Mouse (Mus musculus) heart, embryonic 13.5 days (tissue): Measurements from ENCODE around the gene Clec2i. TPM values are rescaled to one million over a fixed set of nuclear protein-coding genes. Genes with fewer than 3 reads are reported as not detected.
"Not testable (repeated sequence)": the region's sequence is repeated elsewhere in the genome, so short reads cannot be mapped to it uniquely, and the experiment has no call there.

Experiments
- ATAC-seq: fragments of 200-750 bp; cut with Nextera tagmentation; 2 replicates; pipeline ENCODE4 v1.8.0; 2017; ENCODE audit warnings: moderate TSS enrichment; ENCODE audit not compliant: insufficient number of reproducible peaks, low FRiP score, low TSS enrichment; ENCODE audit errors: extremely low read depth
- H3K27ac ChIP-seq: fragments of 300-500 bp; sonication (generic); replicated peaks from 2 replicates; pipeline ENCODE4 v1.5.1; 2015; ENCODE audit warnings: moderate library complexity, mild to moderate bottlenecking, inconsistent platforms
- H3K27me3 ChIP-seq: fragments of 300-500 bp; sonication (generic); replicated peaks from 2 replicates; pipeline ENCODE4 v1.6.1; 2015; ENCODE audit warnings: mild to moderate bottlenecking, inconsistent platforms
- H3K36me3 ChIP-seq: fragments of 300-500 bp; sonication (generic); 2 replicates; pipeline ENCODE4 v1.6.1; 2015; ENCODE audit warnings: mild to moderate bottlenecking, inconsistent platforms
- H3K4me1 ChIP-seq: fragments of 300-500 bp; sonication (generic); 2 replicates; pipeline ENCODE4 v1.6.1; 2015; ENCODE audit warnings: inconsistent platforms
- H3K4me2 ChIP-seq: fragments of 300-500 bp; sonication (generic); 2 replicates; pipeline ENCODE4 v1.6.1; 2015; ENCODE audit warnings: inconsistent platforms, mild to moderate bottlenecking, moderate library complexity
- H3K4me3 ChIP-seq: fragments of 300-500 bp; sonication (generic); 2 replicates; pipeline ENCODE4 v1.5.1; 2015; ENCODE audit warnings: moderate library complexity, mild to moderate bottlenecking, inconsistent platforms
- H3K9ac ChIP-seq: fragments of 300-500 bp; sonication (generic); 2 replicates; pipeline ENCODE4 v1.6.1; 2015; ENCODE audit warnings: inconsistent platforms, mild to moderate bottlenecking, moderate library complexity
- H3K9me3 ChIP-seq: fragments of 300-500 bp; sonication (generic); 2 replicates; pipeline ENCODE4 v1.6.1; 2016; ENCODE audit warnings: inconsistent platforms
- WGBS: fragments of 180-500 bp; shearing (Covaris S2); methylation state at CpG from one replicate; pipeline ENCODE4 v1.1.7; 2015; ENCODE audit warnings: mixed read lengths; 5-methylcytosine and 5-hydroxymethylcytosine counted together
- polyA plus RNA-seq: library from polyadenylated mRNA; unstranded; fragments of >200 nt; fragmentation: Nextera tagmentation; extraction: Ambion mirVana; gene quantifications from 2 replicates; pipeline ENCODE4 v1.2.1, GENCODE M21; 2015

Gene Clec2i
- polyA plus RNA-seq, 1 experiment from 2014 or later: not detected

DNA sequence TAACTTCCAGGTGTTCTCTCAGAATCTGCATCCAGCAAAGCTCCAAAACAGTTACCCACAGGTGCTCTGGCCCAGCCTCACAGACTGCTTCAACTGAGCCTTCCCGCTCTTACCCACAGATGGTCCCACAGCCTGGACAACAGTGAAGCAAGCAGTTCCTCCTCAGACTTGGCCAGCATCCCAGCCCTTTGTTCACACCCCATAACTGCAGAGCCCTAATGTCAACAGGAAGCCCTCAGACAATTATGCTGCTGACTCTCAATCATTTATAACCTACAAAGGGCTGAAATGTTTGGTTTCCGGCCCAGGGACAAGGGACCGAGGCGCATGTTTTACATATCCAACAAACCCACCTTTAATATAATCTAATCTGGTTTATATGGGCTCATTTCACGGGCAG, 31.1 kb upstream of the Clec2i start:
- 0 out of 2 replicates have a peak overlapping the region, but pooled peaks have one; percentile 16 for H3K27ac ChIP-seq
- no peak for ATAC-seq
- WGBS: 44% methylated on average over 5 of the region's 5 CpGs
- H3K36me3 ChIP-seq: no peaks in the 10 kb centered on the region
- H3K4me3 ChIP-seq: no peak overlapping the region
- no peaks in the 10 kb centered on the region for H3K9me3 ChIP-seq
- peaks cover 8% of the 10 kb centered on the region for H3K4me1 ChIP-seq
- no peak overlapping the region for H3K4me2 ChIP-seq
- H3K27me3 ChIP-seq: no peaks in the 10 kb centered on the region; the same call in 1 of the 2 replicates
- no peak overlapping the region for H3K9ac ChIP-seq

DNA sequence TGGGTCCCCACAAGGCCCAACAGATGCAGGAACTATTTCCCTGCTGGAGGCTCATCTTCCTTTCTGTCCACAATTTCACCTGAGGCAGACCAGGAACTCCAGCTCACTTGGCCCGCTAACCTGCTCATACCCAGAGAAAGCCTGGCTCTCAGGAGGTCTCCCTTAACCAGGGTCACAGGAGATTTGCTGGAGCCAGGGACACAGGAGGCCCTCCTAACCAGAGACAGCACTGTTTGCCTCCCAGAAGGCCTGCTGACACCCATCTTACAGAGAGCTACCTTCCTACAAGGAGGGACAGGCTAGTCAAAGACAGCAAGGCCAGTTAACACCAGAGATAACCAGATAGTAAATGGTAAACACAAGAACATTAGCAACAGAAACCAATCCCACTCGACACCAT, 29.4 kb upstream of the Clec2i start:
- H3K9ac ChIP-seq: no peak overlapping the region
- H3K4me1 ChIP-seq: peaks cover 4% of the 10 kb centered on the region; the same call in 1 of the 2 replicates
- no peaks in the 10 kb centered on the region; the same call in 1 of the 2 replicates for H3K27me3 ChIP-seq
- H3K27ac ChIP-seq: no peak overlapping the region
- no peaks in the 10 kb centered on the region for H3K36me3 ChIP-seq
- no peak overlapping the region for H3K4me2 ChIP-seq
- no peak for ATAC-seq
- H3K9me3 ChIP-seq: no peaks in the 10 kb centered on the region
- H3K4me3 ChIP-seq: no peak overlapping the region
- 66% methylated on average over 2 of the region's 2 CpGs for WGBS

DNA sequence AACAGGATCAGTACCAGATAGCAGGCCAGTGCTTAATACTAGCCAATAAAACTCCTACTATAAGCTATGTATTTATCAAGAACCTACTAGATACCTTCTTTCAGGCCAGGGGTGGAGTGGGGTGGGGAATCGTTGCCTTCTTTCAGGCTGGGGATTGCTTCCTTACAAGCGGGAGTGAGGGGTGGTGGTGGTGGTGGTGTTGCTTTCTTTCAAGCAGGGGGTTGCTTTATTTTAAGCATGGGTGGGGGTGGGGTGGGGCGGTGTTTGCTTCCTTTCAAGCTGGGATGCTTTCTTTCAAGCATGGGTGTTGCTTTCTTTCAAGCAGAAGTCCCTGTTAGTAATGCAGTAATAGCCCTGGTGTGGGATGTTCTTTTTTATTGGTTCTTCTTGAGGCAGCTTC, 18.5 kb upstream of the Clec2i start:
- no peak overlapping the region for H3K4me2 ChIP-seq
- no peak for ATAC-seq
- H3K27ac ChIP-seq: no peak overlapping the region
- H3K9me3 ChIP-seq: no peaks in the 10 kb centered on the region
- no peak overlapping the region for H3K4me3 ChIP-seq
- no peaks in the 10 kb centered on the region for H3K27me3 ChIP-seq
- 0 out of 2 replicates have a peak, but pooled peaks cover 4% of the 10 kb centered on the region for H3K4me1 ChIP-seq
- no peak overlapping the region for H3K9ac ChIP-seq
- 20% methylated on average over 3 of the region's 3 CpGs for WGBS
- H3K36me3 ChIP-seq: no peaks in the 10 kb centered on the region

DNA sequence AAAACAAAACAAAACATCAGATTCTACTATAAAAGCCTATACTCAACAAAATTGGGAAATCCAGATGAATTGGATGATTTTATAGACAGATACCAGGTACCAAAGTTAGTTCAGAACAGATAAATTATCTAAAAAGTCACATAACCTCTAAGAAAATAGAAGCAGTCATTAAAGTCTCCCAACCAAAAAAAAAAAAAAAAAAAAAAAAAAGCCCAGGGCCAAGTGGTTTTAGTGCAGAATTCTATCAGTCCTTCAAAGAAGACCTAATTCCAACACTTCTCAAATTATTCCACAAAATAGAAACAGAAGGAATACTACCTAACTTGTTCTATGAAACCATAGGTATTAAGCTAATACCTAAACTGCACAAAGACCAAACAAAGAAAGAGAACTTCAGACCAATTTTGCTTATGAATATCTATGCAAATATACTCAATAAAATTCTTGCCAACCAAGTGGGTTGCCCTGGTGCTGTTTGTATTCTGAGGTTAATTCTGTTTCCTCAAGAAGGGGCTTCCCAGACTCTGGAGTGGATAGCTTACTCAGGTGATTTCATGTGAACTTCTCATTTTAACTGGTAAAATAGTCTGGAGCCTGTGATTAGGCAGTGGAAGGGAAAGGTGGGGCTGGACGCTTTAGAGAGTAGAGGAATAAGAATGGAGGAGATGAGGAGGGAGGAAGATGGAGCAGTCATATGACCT, 15.3 kb upstream of the Clec2i start:
- H3K4me3 ChIP-seq: no peak overlapping the region
- no peaks in the 10 kb centered on the region for H3K36me3 ChIP-seq
- WGBS: 74% methylated on average over 1 of the region's 1 CpGs
- H3K9ac ChIP-seq: no peak overlapping the region
- H3K27ac ChIP-seq: no peak overlapping the region
- no peak for ATAC-seq
- H3K27me3 ChIP-seq: no peaks in the 10 kb centered on the region
- 0 out of 2 replicates have a peak, but pooled peaks cover 4% of the 10 kb centered on the region for H3K9me3 ChIP-seq
- 0 out of 2 replicates have a peak, but pooled peaks cover 4% of the 10 kb centered on the region for H3K4me1 ChIP-seq
- no peak overlapping the region for H3K4me2 ChIP-seq

DNA sequence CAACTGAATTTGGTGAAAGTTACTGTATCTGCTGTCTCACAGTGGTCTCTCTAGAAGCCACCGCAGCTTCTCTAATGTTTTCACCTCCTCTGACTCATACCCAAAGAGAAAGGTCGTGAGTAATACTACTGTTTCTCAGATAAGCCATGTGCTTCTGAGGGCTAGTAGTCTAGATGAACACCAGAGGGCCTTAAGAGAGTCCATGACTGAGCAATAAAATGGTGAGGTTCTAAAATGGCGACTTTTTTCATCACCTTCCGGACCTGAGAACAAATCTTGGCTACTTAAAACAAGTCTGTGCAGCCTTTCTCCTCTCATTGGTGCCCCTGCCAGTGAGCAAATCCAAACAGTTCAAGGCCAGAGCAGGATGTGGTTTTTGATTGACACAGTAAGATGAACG, 1.4 kb downstream of the Clec2i start:
- Histone ChIP-seq H3K4me2 (no peak overlapping the region), H3K27me3 (no peaks in the 10 kb centered on the region), H3K9ac (no peak overlapping the region), H3K9me3 (no peaks in the 10 kb centered on the region), H3K27ac (no peak overlapping the region), H3K4me3 (no peak overlapping the region), H3K36me3 (no peaks in the 10 kb centered on the region), H3K4me1 (no peaks in the 10 kb centered on the region)
- 71% methylated on average over 5 of the region's 5 CpGs for WGBS
- no peak for ATAC-seq

DNA sequence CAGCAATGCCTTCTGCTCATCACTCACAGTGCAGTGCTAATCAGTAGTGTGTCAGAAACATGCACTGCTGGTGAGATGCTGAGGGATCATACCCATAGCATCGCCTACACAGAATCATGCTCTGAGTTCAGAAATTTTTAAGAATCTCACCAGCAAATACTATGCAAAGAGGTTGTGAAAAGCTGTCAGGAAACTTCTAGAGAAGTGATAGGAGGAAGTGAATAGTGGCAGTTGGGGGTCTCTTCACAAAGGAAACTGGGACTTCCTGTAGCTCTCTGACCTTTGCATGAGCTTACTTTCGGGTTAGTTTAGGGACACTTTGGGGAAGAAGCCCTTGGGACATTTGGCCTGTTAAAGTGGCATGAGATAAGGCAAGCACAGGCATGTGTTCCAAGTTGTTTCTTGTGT, 3.6 kb downstream of the Clec2i start, which contains the start of gene BC035044:
TSS of gene BC035044 (minus strand) at position 179 of the 408 bp plus-strand sequence.
- WGBS: 57% methylated on average over 2 of the region's 2 CpGs
- H3K27ac ChIP-seq: no peak within 1 kb of the TSS
- no peaks in the 10 kb centered on the region for H3K4me1 ChIP-seq
- no peak within 1 kb of the TSS for H3K4me2 ChIP-seq
- ATAC-seq: no peak
- H3K9me3 ChIP-seq: no peaks in the 10 kb centered on the region
- no peaks in the 10 kb centered on the region for H3K27me3 ChIP-seq
- no peak within 1 kb of the TSS for H3K9ac ChIP-seq
- H3K36me3 ChIP-seq: no peaks in the 10 kb centered on the region
- no peak within 1 kb of the TSS for H3K4me3 ChIP-seq

DNA sequence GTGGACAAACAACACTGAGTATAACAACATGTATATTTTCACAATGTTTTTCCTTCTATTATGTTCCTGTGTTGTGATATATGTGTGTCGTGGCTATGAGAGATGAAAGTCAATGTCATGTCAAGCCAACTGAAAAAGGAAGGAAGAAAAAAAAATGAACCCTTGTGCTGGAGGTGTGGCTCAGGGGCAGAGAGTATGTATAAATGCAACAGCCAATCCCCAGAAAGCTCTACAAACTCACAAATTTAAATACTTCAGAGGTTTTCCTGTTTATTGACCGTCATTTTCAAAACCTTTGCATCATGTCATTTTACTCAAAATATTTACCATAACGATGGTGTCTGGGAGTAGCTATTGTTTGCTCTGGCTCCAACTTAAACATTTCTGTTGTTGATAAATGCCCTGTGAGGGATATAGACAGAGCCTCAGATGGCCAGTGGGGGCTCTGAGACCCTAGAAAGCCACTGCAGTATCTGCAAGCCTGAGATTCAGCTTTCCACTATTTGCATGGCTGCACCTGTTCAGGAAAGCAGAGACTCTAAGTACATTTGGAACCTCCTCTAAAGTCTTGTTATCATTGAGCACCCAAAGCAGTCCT, 8.1 kb downstream of the Clec2i start:
- Histone ChIP-seq H3K27me3 (no peaks in the 10 kb centered on the region), H3K9me3 (no peaks in the 10 kb centered on the region), H3K4me1 (no peaks in the 10 kb centered on the region), H3K9ac (no peak overlapping the region), H3K4me2 (no peak overlapping the region), H3K36me3 (no peaks in the 10 kb centered on the region), H3K4me3 (no peak overlapping the region), H3K27ac (no peak overlapping the region)
- WGBS: 72% methylated on average over 3 of the region's 3 CpGs
- ATAC-seq: no peak

DNA sequence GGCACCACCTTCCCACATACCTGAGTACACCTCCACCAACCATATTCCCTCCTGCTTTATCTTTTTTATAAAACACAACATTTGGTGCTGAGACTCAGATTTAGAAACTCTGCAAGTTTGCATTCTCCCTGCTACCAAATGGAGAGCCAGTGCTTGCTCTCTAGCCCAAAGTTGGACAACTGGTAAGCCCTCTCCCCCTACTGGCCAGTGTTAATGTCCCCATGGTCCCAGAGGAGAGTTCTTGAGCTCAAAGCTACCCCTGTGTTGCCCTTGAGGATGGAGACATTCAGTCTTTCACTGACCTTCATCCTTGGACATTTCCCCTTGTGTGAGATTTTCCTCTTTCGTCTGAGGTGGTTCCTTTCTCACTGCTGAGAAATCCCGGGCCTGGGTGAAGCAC, 12.7 kb downstream of the Clec2i start:
- H3K9ac ChIP-seq: no peak overlapping the region
- H3K4me3 ChIP-seq: no peak overlapping the region
- 72% methylated on average over 2 of the region's 2 CpGs for WGBS
- H3K36me3 ChIP-seq: no peaks in the 10 kb centered on the region
- no peaks in the 10 kb centered on the region for H3K27me3 ChIP-seq
- no peaks in the 10 kb centered on the region for H3K4me1 ChIP-seq
- H3K9me3 ChIP-seq: no peaks in the 10 kb centered on the region
- no peak overlapping the region for H3K4me2 ChIP-seq
- no peak overlapping the region for H3K27ac ChIP-seq
- no peak for ATAC-seq

DNA sequence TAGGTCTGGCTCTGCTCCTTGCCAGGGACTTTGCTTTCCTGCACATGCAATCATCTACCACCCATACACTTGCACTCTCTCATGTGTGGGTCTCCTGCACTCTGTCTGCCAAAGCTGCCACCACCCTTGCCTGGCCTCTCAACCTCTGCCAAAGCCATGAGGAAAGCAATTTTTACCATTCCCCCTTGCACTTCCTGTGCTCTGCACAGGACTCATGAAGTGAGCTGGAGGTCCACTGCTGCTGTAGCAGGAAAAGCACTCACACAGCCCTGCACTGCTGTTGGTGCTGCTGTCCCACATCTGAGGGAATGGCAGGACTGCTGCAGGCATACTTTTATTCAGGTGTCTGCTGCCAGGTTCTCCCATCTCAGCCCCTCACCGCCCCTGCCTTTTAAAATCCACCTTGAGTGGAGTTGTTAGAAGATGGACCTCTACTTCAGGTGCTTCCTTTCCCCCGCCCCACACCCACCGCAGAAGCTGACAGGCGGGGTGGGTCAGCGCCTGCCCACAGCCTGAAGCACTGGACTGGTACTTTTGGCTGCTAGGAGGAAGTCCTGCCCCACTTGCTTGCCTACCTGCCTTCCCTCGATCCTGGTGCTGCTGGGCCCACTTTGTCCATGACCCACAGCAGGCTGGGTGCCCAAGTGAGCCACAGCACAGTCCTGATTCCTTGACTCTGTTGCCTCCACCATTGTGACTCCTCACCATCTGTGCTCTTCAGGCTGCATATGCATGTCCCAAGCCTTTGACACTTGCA, 13.6 kb downstream of the Clec2i start:
- not testable (repeated sequence) for ATAC-seq, H3K9ac ChIP-seq, H3K27me3 ChIP-seq, H3K4me1 ChIP-seq, H3K27ac ChIP-seq, H3K4me3 ChIP-seq, H3K9me3 ChIP-seq, H3K36me3 ChIP-seq, H3K4me2 ChIP-seq
- 84% methylated on average over 6 of the region's 6 CpGs for WGBS

DNA sequence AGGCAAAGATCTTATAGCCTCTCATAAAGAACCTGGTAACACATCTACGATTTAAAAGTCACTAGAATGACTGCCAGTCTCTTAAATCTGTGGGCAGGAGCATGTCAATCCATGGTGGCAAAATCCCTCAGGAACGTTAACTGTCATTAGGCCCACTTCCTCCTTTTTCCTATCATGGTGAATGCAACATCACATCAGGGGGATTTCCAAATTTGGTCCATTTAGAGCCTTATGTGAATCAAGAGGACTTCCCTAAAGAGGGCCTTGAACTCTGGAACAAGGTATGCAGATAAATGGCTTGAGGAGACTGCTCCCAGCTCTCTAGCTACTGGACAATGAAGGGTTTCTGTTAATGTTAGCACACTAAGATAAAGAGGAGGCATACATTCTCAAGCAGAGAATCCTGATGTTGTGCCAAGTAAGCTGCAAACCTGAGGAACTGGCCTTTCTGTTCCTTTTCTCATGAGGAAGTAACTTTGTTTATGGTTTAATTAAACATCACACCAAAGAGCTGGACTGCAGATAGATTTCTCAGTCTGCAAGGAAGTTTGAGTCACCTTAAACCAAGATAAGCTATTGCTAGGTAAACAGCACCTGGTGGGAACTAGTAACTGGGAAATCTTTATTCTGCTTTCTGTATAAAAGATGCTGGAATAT, 26.3 kb downstream of the Clec2i start:
- WGBS: 63% methylated on average over 2 of the region's 2 CpGs
- no peaks in the 10 kb centered on the region for H3K27me3 ChIP-seq
- H3K4me1 ChIP-seq: no peaks in the 10 kb centered on the region
- H3K27ac ChIP-seq: no peak overlapping the region
- no peaks in the 10 kb centered on the region for H3K9me3 ChIP-seq
- H3K4me3 ChIP-seq: no peak overlapping the region
- H3K9ac ChIP-seq: no peak overlapping the region
- H3K4me2 ChIP-seq: no peak overlapping the region
- no peaks in the 10 kb centered on the region for H3K36me3 ChIP-seq
- no peak for ATAC-seq

DNA sequence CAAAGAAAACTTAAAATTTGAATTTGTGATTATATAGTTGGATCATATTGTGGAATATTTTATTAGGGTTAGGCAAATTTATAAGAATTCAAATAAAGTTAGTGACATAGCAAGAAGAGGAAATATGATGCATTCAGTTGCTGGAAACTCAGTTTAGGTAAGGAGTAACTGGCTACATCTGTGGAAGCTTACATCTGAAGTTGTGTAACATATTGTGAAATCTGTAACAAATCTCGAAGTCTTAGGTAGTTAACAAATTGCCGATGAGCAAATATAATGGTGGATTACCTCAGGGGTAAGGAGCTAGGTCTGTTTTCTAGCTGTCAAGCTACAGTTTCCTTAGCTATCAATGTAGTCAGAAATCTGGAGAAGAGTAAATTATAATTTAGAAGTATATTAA, 29.9 kb downstream of the Clec2i start:
- H3K9me3 ChIP-seq: peaks cover 9% of the 10 kb centered on the region
- no peak overlapping the region for H3K9ac ChIP-seq
- no peaks in the 10 kb centered on the region for H3K27me3 ChIP-seq
- H3K36me3 ChIP-seq: no peaks in the 10 kb centered on the region
- H3K4me3 ChIP-seq: no peak overlapping the region
- H3K4me2 ChIP-seq: no peak overlapping the region
- no peak overlapping the region for H3K27ac ChIP-seq
- no peaks in the 10 kb centered on the region for H3K4me1 ChIP-seq
- no peak for ATAC-seq
- WGBS: 76% methylated on average over 2 of the region's 2 CpGs
